Mouse (Mus musculus): ENCODE measurements around the gene Cotl1.
"Not testable (repeated sequence)": the region's sequence is repeated elsewhere in the genome, so short reads cannot be mapped to it uniquely, and the experiment has no call there.

Cotl1 gene

DNA sequence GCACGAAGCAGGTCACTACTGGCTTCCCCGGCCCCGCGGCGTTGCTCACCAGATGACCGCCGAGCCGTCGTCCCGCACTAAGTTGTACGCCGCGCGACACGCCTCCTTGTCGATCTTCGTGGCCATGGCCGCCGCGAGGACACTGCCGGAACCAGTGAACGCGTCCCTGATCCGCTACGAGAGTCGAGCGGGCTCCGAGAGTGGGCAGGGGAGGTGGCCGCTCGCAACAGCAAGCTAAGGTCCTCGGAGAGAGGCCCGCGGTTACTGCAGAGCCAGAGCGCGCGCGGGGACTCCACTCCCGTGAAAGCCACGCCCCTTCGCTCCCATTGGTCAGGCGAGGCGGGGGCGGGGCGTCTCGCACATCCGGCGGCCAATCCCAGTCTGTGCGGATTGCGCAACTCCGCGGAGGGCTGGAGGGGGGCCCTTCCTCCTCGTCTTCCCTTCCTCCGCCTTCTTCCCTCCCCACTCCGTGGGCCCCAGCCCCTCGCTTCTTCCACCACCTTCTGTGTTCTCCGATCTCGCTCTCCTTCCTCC is at the start of gene Cotl1:
Cotl1 (minus strand) TSS at position 270 of the 534 bp plus-strand sequence.
- DNase-seq: peak; percentile 98 to 99

DNA sequence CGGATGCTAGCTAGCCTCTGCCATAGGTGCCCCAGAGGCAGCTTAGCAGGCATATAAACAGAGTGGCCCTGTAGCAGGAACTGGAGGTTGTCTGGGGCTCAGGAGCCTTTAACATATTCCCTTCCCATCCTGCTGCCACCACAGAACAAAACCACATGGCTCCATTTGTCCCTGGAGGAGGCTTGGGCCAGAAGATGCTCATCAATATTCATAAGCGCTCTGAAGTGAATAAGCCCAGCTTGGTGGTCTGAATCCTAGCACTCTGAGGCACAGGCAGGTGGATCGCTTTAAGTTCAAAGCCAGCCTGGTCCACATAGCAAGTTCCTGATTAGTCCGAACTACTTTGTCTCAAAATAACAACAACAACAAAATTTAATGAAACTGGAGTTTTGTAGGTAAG is 47.7 kb upstream of the Cotl1 start:
- DNase-seq: no peak

DNA sequence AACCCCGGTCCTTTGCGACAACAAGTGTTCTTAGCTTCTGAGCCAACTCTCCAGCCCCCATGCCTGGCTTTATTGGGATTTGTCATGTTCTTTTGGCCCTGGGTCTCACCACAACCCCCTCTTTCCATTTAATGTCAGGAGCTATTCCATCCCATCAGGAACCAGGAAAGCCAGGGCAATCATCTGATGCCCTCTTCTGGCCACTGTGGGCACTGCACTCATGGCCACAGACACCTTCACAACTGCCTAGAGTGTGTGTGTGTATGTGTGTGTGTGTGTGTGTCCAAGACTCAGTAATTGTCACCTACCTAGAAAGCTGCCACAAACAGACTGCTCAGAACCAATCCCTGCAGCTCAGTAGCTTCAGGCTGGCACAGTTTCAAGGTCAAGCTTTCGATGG is 46.8 kb upstream of the Cotl1 start:
- DNase-seq: peak in 1 of 2 experiments; percentile 25

DNA sequence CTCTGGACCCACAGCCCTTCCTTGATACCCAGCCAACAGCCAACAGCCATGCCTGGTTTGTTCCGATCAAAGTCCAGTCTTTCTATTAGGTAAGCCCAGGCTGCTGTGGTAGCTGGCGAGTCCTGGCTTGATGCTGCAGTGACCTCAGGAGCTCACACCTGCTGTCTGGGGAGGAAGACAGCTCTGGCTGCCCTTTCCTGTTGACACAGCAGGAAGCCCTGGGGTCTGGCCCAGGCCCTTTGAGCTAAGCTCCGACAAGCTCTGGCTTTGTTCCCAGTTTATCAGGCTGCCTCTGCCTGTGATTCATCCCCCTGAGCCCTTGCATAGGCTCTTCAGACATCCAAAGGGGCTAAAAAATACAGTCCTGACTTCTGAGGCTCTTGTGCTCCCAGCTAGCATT is 45.3 kb upstream of the Cotl1 start:
- DNase-seq: peak; percentile 30 to 33

DNA sequence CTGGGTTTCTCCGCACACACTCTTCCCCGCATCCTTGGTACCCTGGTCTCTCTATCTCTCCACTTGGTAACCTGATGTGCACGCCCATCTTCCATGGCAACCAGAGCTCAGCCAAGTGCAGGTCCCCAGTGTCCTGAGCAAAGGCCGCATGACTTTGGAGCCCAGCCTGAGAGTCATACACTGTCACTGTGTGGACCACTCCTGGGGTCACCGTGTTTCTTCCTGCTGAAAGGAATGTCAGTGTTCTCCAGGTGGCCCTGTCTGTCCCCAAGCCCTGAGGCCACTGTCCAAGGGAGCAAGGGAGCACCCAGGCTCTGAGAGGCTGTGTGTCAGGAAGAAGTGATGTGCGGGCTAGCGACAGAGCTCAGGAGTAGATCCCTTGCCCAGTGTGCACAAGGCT is 42.9 kb upstream of the Cotl1 start:
- no peak for DNase-seq

DNA sequence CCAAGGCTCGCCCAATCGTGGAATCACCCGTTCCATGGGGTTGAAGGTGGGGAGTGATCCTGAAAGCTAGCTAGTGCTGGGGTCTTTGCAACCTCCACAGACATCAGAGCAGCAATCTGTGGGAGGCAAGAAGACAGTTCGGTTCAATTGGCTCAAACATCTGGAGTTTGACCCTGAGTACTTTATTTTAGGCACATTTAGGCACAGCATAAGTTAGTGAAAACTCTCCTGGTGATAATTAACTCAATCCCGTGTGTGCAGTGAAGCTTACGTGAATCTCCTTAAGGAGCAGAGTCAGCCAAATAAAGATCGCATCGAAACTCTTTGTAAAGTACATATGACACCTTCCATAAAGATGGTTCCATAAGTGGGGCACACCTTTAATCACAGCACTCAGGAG is 41.6 kb upstream of the Cotl1 start:
- DNase-seq: no peak

DNA sequence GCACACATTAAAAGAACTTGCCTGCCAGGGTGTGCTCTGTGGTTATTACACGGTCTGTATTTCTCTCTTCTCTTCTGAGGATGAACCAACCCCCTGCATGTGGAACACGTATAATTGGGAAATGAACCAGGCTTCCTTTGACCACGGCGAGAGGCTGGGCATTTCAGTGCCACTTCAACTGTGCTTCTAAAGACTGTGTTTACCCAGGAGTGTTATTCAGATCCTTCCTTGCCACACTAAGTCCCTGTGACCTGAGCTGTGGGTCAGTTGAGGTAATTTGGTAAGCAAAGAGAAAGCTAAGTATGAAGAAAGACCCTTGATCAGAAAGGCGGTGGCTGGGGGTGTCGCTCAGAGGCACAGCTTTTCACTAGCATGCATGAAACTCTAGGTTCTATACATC is 41.0 kb upstream of the Cotl1 start:
- no peak for DNase-seq

DNA sequence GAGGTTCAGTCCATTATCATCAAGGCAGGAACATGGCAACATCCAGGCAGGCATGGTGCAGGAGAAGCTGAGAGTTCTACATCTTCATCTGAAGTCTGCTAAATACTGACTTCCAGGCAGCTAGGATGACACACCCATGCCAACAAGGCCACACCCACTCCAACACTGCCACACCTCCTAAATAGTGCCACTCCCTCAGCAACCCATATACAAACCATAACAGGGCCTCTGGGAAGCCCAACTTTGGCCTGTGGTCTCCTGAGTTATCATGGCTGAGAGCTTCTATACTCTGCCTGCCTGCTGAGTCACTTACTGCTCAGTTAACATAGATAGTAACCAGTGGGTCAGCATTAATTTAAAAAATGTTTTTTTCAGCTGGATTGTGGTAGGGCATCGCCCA is 32.8 kb upstream of the Cotl1 start:
- no peak for DNase-seq

DNA sequence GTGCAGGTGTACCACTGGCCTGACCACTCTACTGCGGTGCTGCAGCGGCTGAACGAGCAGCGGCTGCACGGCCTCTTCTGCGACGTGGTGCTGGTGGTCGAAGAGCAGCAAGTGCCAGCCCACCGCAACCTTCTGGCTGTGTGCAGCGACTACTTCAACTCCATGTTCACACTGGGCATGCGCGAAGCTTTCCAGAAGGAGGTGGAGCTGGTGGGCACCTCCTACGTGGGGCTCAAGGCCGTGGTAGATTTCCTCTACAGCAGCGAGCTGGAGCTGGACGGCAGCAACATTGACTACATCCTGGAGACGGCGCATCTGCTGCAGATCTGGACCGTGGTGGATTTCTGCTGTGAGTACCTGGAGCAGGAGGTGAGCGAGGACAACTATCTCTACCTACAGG is 29.3 kb upstream of the Cotl1 start:
- DNase-seq: no peak

DNA sequence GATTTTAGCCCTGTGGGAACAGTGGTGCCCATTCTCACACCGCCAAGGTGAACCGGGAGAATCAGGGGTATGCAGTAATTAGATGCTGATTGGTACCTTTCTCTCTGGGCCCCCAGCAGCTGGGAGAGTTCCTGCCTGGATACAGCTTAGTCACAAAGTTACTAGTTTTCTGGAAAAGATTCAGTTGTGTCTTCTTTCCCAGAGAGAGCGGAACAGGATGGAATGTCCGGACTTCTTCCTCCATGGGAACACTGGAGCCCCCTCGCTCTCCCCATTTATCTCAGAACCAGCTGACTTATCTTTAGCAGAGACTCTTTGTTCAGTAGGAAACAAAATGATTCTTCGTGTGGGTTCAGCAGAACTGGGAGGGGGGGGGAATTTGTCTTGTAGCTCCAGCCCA is 22.4 kb upstream of the Cotl1 start:
- DNase-seq: no peak

DNA sequence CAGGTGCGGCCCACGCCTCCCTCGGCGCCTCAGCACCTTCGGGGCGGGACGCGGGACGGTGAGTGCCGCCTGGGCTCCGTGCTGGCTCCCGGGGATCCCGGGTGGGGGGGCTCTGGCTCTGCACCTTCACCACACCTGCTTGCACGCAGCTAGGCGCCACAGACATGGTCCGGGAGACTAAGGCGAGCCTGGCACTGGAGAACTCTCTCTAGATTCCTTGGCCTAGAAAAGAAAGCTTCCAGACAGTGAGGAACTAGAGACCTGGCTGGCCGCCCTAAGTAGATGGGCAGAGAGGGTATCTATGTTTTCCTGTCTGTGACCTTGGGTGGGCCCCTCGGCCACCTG is 22.0 kb upstream of the Cotl1 start:
- no peak for DNase-seq

DNA sequence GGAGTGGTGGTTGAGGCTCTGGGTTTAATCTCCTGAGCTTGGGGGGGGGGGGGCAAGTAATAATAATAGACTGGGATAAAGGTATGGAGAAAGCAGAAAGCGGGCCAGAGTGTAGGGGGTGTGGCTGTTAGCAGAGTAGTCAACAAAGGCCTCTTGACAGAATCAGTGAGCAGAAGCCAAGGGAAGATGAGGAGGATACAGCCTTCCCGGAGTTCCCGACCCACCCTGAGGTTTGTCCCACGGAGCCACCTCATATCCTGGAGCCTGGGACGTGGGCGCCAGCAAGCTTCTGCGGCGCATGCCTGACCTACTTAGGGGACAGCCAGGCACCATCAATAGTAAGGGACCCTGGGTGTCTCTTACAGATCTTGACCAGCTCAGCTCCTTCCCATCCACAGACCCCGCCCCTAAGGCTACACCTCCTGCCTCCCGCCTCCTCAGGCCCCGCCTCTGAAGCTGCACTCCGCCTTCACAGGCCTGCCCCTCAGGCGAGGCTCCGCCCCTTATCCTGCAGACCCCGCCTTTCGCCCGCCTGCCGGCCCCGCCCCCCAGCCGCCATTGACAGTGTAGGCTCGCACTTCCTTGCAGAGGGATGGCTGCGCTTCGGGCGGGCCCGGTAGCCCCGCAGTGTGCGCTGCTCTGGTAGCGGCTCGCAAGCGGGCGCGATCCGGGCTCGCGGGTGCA is 21.5 kb upstream of the Cotl1 start, which contains the start of gene Klhl36:
Klhl36 (plus strand) TSS at position 561 of the 684 bp plus-strand sequence.
- DNase-seq: peak; percentile 98 to 99

DNA sequence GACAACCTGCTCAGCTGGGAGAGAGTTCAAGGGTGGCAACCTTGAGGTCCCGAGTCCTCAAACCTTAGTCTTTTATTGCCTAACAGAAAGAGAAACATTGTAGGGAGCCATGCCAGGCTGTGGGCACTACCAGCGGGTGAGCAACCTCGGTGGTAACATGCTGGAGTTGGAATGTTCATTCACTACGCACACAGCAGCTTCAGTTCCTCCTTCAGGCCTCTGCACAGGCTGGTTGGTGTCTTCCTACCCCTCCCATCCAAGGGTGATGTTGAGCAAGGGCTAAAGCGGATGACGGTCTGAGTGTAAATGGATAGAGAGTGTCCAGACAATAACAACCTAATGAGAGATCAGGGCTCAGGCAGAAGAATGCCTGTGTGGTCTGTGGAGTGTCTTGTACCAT is 17.4 kb upstream of the Cotl1 start:
- DNase-seq: no peak

DNA sequence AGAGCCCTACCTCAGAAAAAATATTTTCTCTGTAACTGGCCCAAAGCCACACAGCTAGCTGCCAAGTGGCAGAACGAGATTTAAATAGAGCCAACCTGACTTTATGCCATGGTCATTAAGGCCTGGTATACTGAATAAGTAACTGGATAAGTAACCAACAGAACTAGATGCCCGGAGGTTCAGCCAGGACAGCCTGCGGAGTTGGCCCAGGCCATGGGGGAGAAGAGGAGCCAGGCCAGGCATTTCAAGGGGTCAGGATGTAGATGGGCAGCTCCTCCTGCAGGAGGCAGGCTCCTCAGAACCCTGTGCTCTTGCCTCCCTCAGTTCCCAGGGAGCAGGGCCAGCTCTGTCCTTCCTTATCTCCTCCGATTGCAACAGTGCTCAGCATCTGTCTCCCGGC is 15.3 kb upstream of the Cotl1 start:
- DNase-seq: no peak

DNA sequence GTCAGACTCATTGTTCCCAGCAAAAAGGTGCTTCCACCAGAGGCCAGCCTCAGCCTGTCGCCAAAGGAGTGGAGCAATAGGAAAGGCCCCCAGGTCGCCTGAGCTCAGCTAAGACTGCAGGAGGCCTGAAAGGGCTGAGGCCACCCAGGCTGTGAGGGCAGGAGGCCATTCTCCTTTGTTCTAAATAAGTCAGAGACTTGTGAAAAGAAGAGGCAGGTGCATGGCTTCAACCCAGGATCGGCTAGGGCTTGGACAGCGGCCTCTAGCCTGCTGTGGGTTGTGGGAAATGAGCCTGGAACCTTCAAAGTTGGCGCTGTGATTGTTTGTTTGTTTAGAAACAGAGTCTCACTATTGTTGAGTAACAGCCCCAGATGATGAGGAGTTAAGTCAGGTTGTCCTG is 13.7 kb upstream of the Cotl1 start:
- DNase-seq: no peak

DNA sequence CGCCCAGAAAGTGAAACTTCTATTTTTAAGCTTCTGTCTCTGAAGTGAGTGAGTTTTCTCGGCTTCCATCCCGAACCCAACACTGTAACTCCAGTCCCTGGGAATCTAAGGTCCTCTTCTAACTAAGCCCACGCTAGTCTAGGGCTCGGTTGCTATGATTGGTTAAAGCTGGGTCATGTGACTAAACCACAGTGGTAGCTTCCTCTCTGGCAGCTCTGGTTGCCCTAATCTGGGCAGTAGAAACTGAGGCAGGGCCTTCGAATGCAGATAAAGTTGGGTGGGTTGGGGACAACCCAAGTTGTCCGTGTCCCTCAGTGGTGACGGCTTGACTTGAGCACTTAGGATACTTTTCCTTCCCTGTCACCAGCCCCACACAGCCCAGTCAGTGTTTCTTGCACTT is 13.2 kb upstream of the Cotl1 start:
- no peak for DNase-seq

DNA sequence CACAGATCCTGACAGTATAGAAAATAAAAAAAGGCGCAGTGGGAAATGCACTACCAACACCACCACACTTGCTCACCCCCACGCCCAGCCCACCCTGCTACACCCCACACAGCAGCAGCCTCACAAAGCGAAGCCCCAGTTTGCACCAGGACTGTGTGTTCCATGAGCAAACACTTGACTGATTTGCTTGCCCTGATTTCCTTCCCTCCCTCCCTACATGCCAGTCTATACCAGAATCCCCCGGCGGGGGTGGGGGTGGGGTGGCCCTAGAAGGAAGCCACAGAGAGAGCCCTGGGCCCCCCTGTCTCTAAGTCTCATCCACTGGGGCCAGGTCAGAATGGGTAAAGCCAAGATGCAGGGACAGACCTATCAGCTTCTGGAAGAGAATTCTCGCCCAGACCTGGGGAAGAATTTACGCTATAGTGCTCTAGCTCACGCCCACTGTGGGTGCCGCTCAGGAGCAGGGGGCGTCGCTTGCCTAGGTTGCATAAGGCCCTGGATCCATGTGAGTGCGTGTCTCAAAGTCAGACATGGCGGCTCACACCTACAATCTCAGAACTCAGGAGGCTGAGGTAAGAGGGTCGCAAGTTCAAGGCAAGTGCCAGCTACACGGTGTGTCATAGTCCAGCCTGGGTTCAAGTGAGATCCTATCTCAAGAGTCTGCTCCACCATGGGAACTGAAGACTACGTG is 7.0 kb upstream of the Cotl1 start:
- no peak for DNase-seq

DNA sequence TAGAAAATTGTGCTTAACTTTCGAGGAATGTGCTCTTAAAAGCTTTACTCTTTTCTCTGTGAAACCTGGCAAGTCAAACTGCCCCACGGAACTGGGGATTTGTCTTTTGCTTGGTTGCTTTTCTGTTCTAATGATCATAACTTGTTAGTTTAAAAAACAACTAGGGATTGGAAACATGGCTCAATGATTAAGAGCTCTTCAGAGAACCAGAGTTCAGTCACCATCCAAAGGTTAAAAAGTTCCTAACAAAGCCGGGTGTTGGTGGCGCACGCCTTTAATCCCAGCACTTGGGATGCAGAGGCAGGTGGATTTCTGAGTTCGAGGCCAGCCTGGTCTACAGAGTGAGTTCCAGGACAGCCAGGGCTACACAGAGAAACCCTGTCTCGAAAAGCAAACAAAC is 5.4 kb upstream of the Cotl1 start:
- not testable (repeated sequence) for DNase-seq

DNA sequence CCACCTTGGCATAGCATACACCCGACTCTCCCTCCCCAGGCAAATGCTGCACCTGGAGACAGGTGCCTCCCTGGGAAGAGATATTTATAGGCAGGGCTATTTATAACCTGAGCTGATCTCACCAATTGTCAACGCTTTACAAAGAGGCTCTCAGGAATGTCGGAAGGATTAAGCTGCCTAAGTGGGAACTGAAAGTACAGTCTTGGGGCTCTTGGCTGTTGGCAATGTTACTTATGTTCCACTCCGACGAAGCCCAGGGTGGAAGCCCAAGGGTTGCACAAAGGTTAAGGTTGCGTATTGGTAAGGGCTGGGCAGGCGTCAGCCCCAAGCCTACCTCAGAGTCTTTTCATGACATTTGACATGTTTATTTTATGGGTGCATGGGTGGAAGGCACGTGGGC is 4.2 kb upstream of the Cotl1 start:
- no peak for DNase-seq

DNA sequence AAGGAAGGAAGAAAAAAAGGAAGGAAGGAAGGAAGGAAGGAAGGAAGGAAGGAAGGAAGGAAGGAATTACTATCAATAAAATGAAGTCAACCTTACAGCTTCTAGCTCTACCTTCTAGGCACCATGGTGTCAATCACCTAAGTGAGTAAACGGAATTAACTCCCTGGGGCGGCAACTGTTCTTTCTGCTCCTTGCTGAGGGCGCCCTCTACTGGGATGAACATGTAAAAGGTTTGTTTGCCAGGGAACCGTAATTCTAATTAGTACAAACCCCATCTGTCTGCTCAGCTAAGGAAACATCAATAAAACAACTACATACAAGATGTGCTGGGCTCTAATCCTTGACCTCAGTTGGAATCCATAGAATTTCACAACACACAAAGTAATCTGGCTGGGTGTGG is 3.1 kb upstream of the Cotl1 start:
- DNase-seq: peak; percentile 86 to 87

DNA sequence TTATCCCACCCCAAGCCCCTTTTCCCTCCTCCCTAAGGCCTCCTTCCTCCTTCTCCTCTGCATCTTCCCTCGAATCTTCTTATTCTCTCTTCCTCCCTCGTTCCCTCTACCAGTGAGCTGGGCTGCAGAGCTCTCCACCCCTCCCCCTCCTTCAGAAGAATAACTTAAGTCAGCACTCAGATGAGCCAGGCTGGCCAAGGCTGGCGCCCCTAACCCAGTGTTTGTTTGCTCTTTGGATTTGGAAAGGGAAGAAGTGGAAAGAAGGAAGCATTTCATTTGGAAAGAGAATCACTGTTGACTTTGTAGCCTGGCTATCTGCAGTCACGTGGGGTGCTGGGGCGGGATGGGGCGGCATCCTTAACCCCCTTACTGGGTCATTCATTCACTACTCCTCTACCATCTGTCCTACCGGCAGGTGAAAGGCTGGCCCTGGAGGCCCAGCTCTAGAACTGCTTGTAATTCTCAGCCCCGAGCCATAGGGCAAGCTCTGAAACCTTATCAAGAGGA is 614 bp upstream of the Cotl1 start:
- DNase-seq: peak; percentile 63 to 71

DNA sequence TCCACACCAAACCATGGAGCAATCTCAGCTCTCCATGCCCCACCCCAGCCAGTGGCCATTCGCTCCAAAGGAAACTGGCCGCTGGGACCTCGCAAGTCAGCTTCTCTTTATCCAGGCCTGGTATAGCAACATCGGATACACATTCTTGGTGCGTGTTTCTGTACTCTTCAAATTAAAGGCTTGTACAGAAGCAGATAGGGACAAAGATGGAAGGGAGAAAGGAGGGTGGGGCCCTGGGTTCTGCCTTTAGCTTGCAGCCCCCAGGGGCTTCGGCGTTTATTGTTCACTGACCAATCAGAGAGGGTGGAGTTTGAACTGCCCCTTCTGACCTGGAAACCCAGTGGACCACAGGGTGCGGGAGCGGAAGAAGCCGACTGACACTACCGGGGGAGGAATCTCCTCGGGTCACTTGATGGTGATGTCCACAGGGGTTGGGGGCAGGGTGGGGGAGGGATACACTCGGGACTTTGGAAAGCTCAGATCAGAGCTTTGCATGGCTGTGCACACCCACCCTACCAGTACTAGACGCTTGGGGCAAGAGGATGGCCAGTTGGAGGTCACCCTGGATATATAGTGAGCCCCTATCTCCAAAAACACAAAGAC is 824 bp downstream of the Cotl1 start:
- DNase-seq: no peak

DNA sequence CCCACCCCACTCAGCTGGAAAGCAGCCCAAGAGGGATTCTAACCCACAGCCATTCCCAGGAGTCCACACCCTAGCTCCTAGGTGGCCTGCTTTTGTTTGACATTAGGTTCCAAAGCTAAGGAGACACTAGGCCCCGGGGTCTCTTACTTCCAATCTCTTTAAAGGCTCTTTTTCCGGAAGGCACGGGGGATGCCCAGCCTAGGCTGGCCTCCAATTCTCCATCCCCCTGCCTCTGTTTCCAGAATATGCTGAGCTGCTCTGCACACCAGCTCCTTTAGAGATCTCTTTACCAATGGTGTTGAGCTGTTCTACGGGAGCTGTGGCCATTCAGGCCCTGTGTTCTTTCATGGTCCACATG is 1.4 kb downstream of the Cotl1 start:
- no peak for DNase-seq

Data from cerebellum, adult 18-20 months (tissue).